Mouse (Mus musculus): Measurements from ENCODE around the gene Mlh1.

- TF ChIP-seq POLR2A (IDR thresholded peaks at IDR 0.05; ENCODE audit: insufficient read length, low read depth) (no peak), E2F4 (IDR thresholded peaks at IDR 0.05; ENCODE audit: insufficient read depth) (no peak), MAX (IDR thresholded peaks at IDR 0.05; ENCODE audit: low read depth) (no peak)
Measured at GRCm38 (mm10) chr9:111182176-111182575, 89.4 kb downstream of the Mlh1 start.
